Mouse (Mus musculus): ENCODE results near the gene Tgm2. TPM values are rescaled to one million over a fixed set of nuclear protein-coding genes. Genes with fewer than 3 reads are reported as not detected.

The Tgm2 gene
- polyA plus RNA-seq, 1 experiment = 89.6 TPM

- Histone ChIP-seq H3K36me3 (ENCODE audit: control insufficient read depth, insufficient read depth, low read length) (no peaks in the 10 kb centered on the region), H3K27ac (ENCODE audit: insufficient read depth, low read depth, low read length) (peak overlapping the region; percentile 19), H3K4me1 (ENCODE audit: control insufficient read depth, insufficient read depth, insufficient read length, low read length) (peaks cover 31% of the 10 kb centered on the region), H3K4me3 (ENCODE audit: low read depth, low read length) (peak overlapping the region; percentile 20; the same call in 1 of the 2 replicates), H3K27me3 (ENCODE audit: control insufficient read depth, insufficient read depth, low read length) (no peaks in the 10 kb centered on the region)
- WGBS = 60% methylated on average over 6 of the region's 6 CpGs
- TF ChIP-seq POLR2A (IDR thresholded peaks at IDR 0.05; ENCODE audit: low read depth, low read length) = no peak
- TF ChIP-seq CTCF (IDR thresholded peaks at IDR 0.05; ENCODE audit: extremely low read depth, insufficient read length, insufficient replicate concordance, low read depth, low read length) = no peak
Observed at GRCm38 (mm10) chr2:158181932-158182331, 35.7 kb upstream of the Tgm2 start.

DNA sequence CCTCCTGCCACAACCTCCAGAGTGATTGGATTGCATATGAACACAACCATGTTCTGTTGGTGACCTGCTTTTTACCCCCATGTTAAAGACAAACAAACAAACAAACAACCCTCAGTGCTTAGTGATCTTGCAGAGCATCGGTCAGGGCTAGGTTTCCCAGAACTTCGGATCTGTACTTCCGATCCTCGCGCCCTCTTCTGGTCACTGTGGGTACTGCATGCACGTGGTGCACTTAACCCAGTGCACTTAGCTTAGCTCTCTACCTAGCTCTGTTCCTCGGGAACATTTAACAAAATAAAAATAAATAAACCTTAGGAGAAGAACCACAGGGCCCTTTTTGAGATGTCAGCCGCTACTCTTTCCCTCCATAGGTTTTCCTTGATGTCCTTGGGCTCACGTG is 34.6 kb upstream of the Tgm2 start:
- no peak for TF ChIP-seq POLR2A (IDR thresholded peaks at IDR 0.05; ENCODE audit: low read depth, low read length)
- peak; percentile 82; the same call in 1 of the 2 replicates for TF ChIP-seq CTCF (IDR thresholded peaks at IDR 0.05; ENCODE audit: extremely low read depth, insufficient read length, insufficient replicate concordance, low read depth, low read length)
- H3K4me1 ChIP-seq (ENCODE audit: control insufficient read depth, insufficient read depth, insufficient read length, low read length) = peaks cover 32% of the 10 kb centered on the region
- no peak overlapping the region for H3K4me3 ChIP-seq (ENCODE audit: low read depth, low read length)
- H3K36me3 ChIP-seq (ENCODE audit: control insufficient read depth, insufficient read depth, low read length) = no peaks in the 10 kb centered on the region
- no peaks in the 10 kb centered on the region for H3K27me3 ChIP-seq (ENCODE audit: control insufficient read depth, insufficient read depth, low read length)
- H3K27ac ChIP-seq (ENCODE audit: insufficient read depth, low read depth, low read length) = peak overlapping the region; percentile 19
- WGBS = 63% methylated on average over 9 of the region's 9 CpGs

GRCm38 (mm10) chr2:158179370-158180111 is 33.3 kb upstream of the Tgm2 start:
- Histone ChIP-seq H3K36me3 (ENCODE audit: control insufficient read depth, insufficient read depth, low read length) (no peaks in the 10 kb centered on the region), H3K4me3 (ENCODE audit: low read depth, low read length) (peak overlapping the region; percentile 47), H3K27ac (ENCODE audit: insufficient read depth, low read depth, low read length) (peak overlapping the region; percentile 62), H3K27me3 (ENCODE audit: control insufficient read depth, insufficient read depth, low read length) (no peaks in the 10 kb centered on the region), H3K4me1 (ENCODE audit: control insufficient read depth, insufficient read depth, insufficient read length, low read length) (peaks cover 38% of the 10 kb centered on the region)
- no peak for TF ChIP-seq POLR2A (IDR thresholded peaks at IDR 0.05; ENCODE audit: low read depth, low read length)
- no peak for TF ChIP-seq CTCF (IDR thresholded peaks at IDR 0.05; ENCODE audit: extremely low read depth, insufficient read length, insufficient replicate concordance, low read depth, low read length)
- WGBS = 14% methylated on average over 18 of the region's 18 CpGs

- Histone ChIP-seq H3K4me1 (ENCODE audit: control insufficient read depth, insufficient read depth, insufficient read length, low read length) (peaks cover 45% of the 10 kb centered on the region), H3K27ac (ENCODE audit: insufficient read depth, low read depth, low read length) (peak overlapping the region; percentile 99), H3K27me3 (ENCODE audit: control insufficient read depth, insufficient read depth, low read length) (no peaks in the 10 kb centered on the region), H3K4me3 (ENCODE audit: low read depth, low read length) (peak overlapping the region; percentile 47), H3K36me3 (ENCODE audit: control insufficient read depth, insufficient read depth, low read length) (no peaks in the 10 kb centered on the region)
- peak; percentile 31; the same call in 1 of the 2 replicates for TF ChIP-seq POLR2A (IDR thresholded peaks at IDR 0.05; ENCODE audit: low read depth, low read length)
- no peak for TF ChIP-seq CTCF (IDR thresholded peaks at IDR 0.05; ENCODE audit: extremely low read depth, insufficient read length, insufficient replicate concordance, low read depth, low read length)
- 4% methylated on average over 18 of the region's 19 CpGs for WGBS
Observed at GRCm38 (mm10) chr2:158178696-158179369, 32.6 kb upstream of the Tgm2 start.

- WGBS = 25% methylated on average over 4 of the region's 4 CpGs
- TF ChIP-seq POLR2A (IDR thresholded peaks at IDR 0.05; ENCODE audit: low read depth, low read length) = no peak
- no peak for TF ChIP-seq CTCF (IDR thresholded peaks at IDR 0.05; ENCODE audit: extremely low read depth, insufficient read length, insufficient replicate concordance, low read depth, low read length)
- H3K27ac ChIP-seq (ENCODE audit: insufficient read depth, low read depth, low read length) = peak overlapping the region; percentile 99
- H3K4me3 ChIP-seq (ENCODE audit: low read depth, low read length) = no peak overlapping the region
- H3K27me3 ChIP-seq (ENCODE audit: control insufficient read depth, insufficient read depth, low read length) = no peaks in the 10 kb centered on the region
- peaks cover 45% of the 10 kb centered on the region for H3K4me1 ChIP-seq (ENCODE audit: control insufficient read depth, insufficient read depth, insufficient read length, low read length)
- no peaks in the 10 kb centered on the region for H3K36me3 ChIP-seq (ENCODE audit: control insufficient read depth, insufficient read depth, low read length)
Observed at GRCm38 (mm10) chr2:158178139-158178538, 31.9 kb upstream of the Tgm2 start.

GRCm38 (mm10) chr2:158177574-158177973 is 31.3 kb upstream of the Tgm2 start:
- no peak overlapping the region for H3K4me3 ChIP-seq (ENCODE audit: low read depth, low read length)
- no peak for TF ChIP-seq POLR2A (IDR thresholded peaks at IDR 0.05; ENCODE audit: low read depth, low read length)
- no peak for TF ChIP-seq CTCF (IDR thresholded peaks at IDR 0.05; ENCODE audit: extremely low read depth, insufficient read length, insufficient replicate concordance, low read depth, low read length)
- peaks cover 45% of the 10 kb centered on the region for H3K4me1 ChIP-seq (ENCODE audit: control insufficient read depth, insufficient read depth, insufficient read length, low read length)
- H3K27ac ChIP-seq (ENCODE audit: insufficient read depth, low read depth, low read length) = peak overlapping the region; percentile 99
- 49% methylated on average over 3 of the region's 3 CpGs for WGBS
- H3K27me3 ChIP-seq (ENCODE audit: control insufficient read depth, insufficient read depth, low read length) = no peaks in the 10 kb centered on the region
- H3K36me3 ChIP-seq (ENCODE audit: control insufficient read depth, insufficient read depth, low read length) = no peaks in the 10 kb centered on the region

- H3K27ac ChIP-seq (ENCODE audit: insufficient read depth, low read depth, low read length) = no peak overlapping the region
- H3K4me3 ChIP-seq (ENCODE audit: low read depth, low read length) = no peak overlapping the region
- TF ChIP-seq CTCF (IDR thresholded peaks at IDR 0.05; ENCODE audit: extremely low read depth, insufficient read length, insufficient replicate concordance, low read depth, low read length) (no peak), POLR2A (IDR thresholded peaks at IDR 0.05; ENCODE audit: low read depth, low read length) (no peak)
- H3K36me3 ChIP-seq (ENCODE audit: control insufficient read depth, insufficient read depth, low read length) = no peaks in the 10 kb centered on the region
- 90% methylated on average over 9 of the region's 9 CpGs for WGBS
- peaks cover 41% of the 10 kb centered on the region for H3K4me1 ChIP-seq (ENCODE audit: control insufficient read depth, insufficient read depth, insufficient read length, low read length)
- H3K27me3 ChIP-seq (ENCODE audit: control insufficient read depth, insufficient read depth, low read length) = no peaks in the 10 kb centered on the region
Observed at GRCm38 (mm10) chr2:158176763-158177162, 30.5 kb upstream of the Tgm2 start.

All from small intestine, adult 2 months (tissue).